Mouse (Mus musculus) megakaryocyte, adult 5-6 weeks (primary cell): ENCODE data around the gene Dgat2. TPM values are rescaled to one million over a fixed set of nuclear protein-coding genes. Genes with fewer than 3 reads are reported as not detected.
A peak's percentile ranks its signal among the peaks of the same experiment; 100 is the strongest.

Experiments used
- ATAC-seq: 2 replicates; pipeline ENCODE4 v1.8.0; 2016; ENCODE audit warnings: mild to moderate bottlenecking, inconsistent platforms; ENCODE audit not compliant: poor library complexity, severe bottlenecking
- total RNA-seq, 2 experiments: library from RNA; stranded (forward) in 1 of 2; stranded (reverse) in 1 of 2; fragments of 153-499, 151-499 nt in 1 of 2; fragments of 221-1000, 200-1000 nt in 1 of 2; gene quantifications; 2 replicates each; pipeline versions ENCODE4 v1.2.3 to v1.2.4; 2015 to 2017

Dgat2 gene
- total RNA-seq, 2 experiments from 2014 or later: 9.1 to 10.8 TPM

DNA sequence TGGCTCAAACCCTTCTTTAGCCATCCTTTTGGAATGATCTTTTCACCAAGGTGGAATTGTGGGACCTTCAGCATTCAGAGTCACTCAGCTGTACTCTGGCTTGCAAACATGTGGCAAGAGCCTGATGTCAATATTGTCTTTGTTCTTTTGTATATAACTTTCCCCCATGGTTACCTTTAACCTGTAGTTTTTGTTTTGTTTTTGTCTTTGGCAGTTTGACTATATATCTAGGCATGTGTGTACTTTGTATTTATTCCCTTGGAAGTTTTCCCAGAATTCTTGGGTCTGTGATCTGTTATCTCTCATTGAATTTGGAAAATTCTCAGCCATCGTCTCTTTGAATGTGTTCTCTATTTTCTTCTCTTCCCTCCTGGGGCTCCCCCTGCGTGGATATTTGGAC is 12.0 kb upstream of the Dgat2 start:
- ATAC-seq: no peak

DNA sequence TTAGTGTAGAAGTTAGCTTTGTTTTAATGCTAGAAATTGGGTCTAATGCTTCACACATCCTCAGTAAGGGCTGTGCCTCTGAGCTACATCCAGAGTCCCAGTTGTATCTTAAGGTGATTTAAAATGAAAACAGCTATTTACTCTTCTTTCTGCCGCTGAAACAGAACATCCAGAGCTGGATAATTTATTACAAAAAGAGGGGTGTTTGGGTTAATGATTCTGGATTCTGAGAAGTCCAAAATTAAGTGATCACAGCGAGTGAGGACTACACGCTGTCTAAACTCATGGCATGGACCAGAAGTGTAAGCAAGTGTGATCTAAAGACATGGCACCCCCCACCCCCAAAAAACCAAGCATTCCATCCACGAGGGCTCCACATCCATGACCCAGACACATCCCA is 11.4 kb upstream of the Dgat2 start:
- no peak for ATAC-seq

DNA sequence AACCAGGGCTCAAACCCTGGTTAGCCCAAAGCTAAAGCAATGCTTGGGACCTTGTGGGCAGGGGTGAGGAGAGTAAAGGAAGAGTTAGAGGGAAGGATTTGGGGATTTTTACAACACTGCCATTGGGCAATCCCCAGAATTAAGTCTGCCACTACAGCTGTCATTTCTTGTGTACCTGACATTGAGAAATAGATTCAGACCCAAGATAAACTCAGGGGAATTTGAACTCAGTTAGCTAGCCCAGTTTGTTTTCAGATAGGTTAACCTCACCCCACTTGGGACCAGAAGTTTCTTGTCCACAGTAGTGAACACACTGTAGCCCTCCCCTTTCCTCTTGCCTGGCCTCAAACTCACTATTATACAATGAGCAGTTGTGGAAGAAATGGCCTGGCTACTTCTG is 8.9 kb upstream of the Dgat2 start:
- ATAC-seq: no peak

DNA sequence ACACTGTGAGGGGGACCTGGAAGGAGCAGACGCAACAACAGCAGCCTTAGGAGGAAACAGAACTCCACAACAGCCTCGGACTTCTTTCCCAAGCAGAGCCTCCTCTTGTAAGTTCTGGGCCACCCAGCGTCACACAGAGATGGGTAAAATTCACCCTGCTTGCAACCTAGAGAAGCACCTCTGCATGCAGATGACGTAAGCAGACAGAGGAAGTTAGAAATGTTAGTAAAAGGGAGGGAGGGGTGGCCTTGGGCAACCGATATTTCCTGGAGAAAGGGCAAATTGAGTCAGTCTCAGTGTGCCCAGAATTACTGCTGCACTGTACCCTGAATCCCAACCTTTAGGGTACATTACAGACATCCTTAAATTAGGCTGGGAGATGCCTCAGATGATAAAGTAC is 7.4 kb upstream of the Dgat2 start:
- peak; percentile 88 for ATAC-seq

DNA sequence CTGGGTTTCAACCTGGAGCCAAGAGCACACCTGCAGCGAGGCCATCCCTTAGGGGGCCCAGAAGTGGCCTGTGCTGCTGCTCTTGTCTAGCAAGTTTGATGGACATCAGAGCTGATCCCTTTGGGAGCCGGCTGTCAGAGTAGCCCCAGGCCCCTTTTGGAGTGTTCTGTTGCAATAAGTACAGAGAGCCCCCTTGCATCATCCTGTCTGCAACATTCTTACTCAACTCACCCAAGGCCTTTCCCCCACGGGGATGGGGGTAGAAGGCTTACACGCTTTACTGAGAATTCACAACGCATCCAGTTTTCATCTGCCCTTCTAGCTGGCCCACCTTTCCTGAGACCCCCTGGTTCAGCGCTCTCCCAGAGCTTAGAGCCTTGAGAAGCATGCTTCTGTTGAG is 6.1 kb upstream of the Dgat2 start:
- ATAC-seq: peak; percentile 44

DNA sequence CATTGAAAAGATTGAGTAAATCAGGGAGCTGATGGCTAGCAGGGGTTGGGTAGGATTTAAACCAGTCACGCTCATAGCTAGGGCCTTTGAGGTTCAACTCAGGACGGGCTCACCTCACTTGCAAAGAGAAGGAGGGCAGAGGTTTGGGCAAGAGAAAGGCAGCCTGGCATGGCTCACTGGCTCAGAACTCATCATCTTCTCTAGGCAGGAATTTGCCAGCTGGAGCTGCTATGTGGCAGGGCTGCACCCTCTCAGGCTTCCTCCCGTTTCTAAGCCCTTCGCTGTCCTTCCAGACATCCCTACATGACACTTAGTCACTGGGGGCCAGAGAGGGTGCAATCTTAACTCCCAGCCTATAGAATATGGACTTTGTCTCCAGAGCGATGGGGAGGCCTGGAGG is 4.9 kb upstream of the Dgat2 start:
- no peak for ATAC-seq

DNA sequence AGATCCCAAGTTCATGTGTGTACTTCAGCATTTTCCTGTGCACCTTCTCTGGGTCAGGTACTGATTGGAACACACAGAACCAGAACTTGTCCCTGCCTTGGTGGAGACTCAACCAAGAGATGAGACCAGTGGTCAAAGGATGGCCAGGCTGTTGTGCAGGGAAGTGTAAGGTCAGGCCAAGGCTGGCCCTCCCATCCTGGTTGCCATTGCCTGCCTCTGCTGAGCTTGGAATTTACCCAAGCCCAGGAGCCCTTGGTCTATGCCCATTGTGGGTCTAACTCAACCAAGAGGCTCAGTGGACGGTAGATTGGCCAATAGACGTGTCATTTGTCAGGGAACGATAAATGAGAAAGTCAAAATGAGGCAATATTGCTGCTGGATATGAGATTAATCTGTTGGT is 2.9 kb upstream of the Dgat2 start:
- ATAC-seq: no peak

DNA sequence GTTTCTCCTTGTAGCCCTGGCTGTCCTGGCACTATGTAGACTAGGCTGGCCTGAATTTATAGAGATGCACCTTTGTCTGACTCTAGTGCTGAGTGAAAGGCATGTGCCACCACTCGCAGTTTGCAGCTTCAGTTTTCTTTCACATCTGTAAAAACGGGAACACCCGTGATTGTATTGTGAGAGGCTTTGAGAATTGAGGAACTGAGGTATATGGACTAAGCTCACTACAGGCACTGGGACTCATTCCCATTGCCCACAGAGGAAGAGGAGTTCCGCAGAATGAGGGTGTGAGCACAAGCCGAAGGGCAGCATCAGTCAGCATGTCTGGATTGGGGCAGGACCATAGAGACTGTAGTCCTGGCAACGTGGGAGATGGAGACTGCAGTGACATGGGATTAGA is 1.2 kb upstream of the Dgat2 start:
- ATAC-seq: peak; percentile 65

DNA sequence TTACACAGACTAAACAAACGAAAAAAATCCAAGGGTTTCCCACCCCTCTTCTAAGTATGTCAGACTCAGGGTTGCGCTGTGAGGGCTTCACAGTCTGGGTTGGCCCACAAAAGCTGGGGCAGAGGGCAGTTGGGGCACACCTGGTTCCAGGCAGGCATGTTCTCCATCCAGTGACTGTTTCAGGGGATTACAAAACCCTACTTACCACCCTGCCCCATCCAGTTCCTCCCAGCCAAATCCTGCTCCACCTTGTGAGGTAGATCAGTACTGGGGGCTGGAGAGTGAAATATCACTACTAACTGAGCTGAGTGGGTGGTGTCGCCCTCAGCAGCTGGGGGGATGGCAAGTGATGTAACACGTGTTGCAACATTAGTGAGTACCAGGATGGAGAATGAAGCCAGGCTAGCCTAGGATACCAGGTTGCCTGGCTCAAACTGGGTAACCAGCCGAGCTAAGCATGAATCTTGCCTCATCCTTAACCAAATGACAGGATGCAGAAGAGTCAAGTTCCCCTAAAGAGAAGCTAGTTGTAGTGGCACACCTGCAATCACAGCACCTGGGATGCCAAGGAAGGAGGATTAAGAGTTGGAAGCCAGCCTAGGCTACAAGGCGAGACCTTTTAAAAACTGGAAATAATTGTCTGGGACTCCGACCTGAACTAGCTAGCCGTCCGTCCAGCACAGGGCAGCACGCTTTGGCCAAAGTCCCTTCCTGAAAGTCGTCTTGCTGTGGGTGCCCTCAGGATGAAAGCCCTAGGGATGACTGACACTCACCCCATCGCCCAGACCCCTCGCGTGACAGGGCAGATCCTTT is 694 bp downstream of the Dgat2 start:
- peak; percentile 33 for ATAC-seq

DNA sequence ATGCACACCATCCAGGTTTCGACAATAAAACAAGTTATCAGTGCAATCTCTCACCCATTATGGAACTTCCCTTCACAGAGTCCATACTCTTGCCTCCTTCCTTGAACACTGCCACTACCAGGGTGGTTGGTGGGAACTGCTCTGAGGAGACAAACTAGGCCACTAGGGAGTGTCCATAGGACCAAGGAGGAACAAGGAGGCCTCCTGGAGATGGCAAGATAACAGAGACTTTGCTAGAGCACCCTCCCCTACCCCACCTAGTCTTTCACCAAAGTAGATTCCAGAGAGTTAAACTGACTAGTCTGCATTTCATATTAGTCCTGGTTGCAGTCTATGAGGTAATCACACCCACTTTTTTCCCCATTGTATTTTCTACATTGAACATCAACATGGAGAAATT is 2.4 kb downstream of the Dgat2 start:
- ATAC-seq: no peak

DNA sequence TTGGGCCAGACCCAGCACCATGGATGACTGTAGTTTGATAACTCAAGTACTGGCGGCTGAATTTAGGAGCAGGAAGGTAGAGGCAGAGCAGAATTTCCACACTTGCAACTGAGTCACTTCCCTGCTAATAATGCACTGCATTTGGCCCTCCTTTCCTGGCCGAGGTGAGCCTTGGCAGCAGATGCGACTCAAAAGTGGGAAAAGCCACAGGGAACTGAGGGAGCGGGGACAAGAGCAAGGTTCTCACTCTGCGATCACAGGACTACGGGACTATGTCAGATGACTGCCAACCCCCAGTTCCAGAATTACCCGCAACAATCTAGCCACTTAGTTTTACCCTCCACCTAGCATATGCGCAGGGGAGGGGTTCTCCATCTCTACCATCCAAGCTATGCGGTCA is 3.2 kb downstream of the Dgat2 start:
- ATAC-seq: no peak

DNA sequence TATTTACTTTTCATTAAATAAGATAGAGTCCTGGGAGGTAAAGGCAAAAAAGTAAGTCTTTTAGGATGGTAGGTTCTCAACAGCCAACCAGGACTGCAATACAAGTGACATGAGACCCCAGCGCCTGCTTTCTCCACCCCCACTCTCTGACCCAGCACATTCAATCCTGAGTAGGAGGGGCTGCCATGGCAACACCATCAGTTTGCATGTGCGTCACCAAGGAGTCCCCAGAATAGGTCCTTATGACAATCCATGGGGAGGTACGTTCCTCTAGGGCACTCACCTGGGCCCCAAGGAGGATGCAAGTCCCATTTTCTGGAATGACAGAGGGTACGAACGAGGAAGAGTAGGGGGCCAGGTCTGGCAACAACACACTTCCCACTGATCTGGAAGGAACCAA is 5.1 kb downstream of the Dgat2 start:
- ATAC-seq: no peak

DNA sequence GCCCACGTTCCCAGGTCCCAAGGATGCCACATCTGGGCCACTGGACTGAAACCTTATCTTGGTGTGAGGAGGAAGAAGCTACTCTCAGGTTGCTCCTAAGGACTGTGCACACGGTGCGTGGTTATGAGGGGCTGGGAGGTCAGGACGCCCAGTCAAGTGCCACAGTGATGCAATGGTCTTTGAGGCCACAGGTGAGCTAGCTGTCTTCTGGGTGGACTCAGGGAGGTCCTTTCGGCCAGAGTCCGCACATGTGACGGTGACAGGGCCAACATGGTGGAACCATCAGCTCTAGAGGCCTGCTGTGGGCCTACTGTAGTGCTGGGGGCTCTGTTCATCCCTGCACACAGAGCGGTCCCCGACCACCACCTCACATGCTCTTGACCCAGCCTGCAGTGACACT is 6.9 kb downstream of the Dgat2 start:
- no peak for ATAC-seq

DNA sequence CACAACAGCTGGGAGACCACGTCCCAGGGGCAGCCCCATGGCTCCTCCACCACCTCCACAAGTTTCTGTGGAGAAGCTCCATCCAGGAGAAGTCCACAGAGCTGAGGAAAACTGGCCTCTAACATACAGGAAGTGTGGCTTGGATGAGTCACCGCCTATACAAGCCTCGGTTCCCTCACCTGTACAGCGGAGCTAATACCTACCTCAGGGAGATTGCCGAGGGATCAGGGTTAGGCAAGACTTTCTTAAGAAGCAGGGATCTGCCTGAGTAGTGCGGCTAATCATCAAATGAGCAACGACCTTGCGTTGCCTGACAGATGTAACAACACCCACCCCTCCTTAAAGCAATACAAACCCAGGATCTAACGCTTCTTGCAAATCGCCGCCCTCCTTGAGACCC is 7.4 kb downstream of the Dgat2 start:
- no peak for ATAC-seq

DNA sequence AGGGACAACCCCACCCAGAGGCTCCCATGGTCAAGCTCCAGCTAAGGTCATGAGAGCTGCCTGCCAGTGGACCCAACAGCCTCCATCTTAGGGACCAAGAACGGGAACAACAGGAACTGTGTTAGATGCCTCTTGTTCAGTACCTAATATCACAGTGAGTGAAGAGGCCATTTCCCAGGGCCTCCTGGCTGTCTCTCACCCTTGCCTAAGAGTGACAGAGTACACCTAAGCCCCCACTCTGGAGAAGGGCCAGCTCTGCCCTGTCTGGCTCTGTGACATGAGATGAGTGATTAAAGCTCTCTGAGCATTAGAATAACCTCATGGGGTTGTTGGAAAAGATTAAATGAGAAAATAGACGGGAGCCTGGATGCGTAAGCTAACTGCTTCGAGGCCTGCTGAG is 8.5 kb downstream of the Dgat2 start:
- ATAC-seq: no peak

DNA sequence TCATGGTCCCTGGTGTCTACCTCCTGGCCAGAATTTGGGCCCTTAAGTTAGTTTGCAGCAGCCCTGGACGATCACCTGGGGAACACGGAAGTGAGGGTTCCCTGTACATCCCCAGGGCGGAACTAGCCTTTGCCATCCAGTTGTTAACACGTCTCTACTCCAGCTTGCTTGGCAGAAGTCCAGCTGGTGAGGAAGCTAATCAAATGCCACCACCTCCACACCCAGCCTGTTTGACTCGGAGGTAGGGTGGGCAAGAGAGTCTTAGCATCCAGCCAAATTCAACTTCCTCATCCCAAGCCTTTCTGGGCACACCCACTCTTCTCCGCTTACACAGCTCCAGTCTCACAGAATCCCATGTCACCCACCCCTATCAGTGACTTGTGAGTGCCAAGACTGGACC is 9.6 kb downstream of the Dgat2 start:
- ATAC-seq: peak; percentile 75

DNA sequence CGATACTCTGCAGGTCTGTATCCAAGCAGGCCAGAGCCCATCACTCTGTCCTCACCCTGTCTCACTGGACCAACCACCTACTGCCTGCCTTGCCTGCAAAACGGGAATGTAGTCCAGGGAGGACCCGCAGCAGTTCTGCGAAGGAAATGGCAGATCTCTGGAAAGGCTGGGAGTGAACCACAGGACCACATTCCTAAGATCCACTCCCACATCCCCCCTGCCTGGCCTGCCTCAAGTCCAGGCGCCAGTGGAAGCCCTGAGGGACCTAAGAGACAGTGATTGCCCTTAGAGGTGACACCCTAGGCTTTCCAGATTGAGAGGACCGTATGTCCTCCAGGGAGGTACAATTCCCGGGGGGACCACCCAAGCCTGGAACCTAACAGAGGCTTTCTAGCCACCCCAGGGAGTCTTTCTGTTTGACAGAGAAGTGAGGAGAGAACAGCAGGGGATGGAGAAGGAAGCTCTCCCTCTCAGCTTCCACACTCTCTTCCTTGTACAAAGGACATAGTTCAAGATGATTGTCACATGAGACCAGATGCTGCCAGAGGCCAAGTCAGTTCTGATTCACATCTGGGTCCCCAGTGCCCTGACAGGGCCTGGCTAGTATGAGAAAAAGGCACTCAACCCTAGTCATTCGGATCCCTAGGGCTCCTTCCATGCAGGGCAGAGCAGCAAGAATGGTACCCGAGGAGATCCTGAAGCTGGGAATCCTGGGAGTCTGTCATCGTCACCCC is 10.6 kb downstream of the Dgat2 start:
- ATAC-seq: no peak

DNA sequence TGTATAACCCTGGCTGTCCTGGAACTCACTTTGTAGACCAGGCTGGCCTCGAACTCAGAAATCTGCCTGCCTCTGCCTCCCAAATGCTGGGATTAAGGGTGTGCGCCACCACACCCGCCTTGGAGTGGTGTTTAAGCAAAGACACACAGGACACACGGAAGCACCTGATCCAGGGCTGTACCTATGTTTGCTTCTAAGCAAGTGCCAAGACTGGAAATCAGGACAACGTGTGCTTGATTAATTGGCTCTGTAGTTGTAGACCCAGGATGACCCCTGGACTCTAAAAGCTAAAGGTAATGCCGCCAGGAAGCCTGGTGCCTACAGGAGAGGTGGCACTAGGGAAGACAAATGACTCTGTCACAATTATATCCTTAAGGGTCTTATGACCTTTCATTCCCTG is 12.0 kb downstream of the Dgat2 start:
- ATAC-seq: no peak

DNA sequence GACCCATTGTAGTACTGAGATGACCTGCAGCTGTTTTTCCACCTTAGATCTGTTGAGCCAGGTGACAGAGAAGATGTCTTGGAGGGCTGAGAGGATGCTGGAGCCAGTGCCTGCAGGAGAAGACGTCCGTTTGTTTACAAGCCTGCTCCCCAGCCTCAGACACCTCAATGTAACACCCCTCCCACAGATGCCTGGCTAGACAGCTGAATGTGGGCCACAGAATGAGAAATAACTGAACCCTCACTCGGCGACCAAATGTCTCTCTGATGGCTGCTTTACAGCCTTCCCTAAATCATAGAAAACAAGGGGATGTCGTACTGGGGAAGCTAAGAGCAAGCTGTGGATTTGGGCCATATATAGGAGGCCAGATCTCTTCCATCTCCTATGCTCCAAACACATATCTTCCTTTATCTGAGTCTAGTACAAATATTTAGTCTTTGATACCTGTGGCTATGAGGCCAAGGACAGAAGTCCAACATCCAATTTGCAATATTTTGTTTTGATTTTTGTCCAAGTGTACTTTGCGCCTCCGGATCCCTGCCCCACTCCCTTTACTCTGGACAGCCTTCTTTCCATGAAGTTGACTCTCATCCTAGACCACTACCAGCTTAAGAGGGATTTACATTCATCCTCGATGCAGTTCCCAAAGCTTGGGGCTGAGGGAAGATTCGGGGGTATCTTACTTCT is 12.7 kb downstream of the Dgat2 start:
- ATAC-seq: no peak

DNA sequence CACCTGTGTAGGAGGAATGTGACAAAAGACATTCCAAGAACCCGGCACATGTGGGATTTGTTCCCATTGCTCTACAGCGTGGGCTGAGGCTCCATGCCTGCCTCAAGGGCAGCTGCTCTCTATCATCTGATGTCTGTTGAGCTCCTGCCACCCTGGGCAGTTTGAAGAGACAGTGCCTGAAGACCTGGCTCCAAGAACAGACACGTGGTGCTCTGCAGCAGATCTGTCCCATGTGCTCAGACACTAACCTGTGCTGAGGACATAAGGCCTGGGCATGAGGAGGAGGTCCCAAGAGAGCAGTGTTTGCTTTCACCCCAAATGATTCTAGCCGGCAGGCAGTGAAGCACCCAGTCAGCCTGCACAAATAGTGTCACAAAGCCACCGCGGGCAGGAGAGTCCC is 13.8 kb downstream of the Dgat2 start:
- ATAC-seq: no peak

DNA sequence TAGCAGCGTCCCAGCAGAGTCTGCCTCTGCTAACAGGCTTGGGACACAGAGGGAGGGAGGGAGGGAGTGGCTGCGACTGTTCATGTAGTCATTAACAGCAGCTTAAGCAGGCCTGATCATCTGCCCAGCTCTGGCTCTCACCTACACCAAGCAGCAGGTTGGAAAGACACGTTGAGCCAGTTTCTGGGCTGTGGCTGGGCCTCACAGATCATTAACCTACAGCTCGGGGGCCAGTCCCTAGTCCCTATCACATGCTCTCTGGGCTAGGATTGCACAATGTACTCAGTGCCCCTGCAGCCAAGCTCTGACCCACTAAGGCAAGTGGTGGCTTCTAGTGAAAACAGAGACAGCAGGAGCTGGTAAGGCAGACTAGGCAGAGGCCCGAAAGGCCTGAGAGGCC is 14.6 kb downstream of the Dgat2 start:
- ATAC-seq: no peak

DNA sequence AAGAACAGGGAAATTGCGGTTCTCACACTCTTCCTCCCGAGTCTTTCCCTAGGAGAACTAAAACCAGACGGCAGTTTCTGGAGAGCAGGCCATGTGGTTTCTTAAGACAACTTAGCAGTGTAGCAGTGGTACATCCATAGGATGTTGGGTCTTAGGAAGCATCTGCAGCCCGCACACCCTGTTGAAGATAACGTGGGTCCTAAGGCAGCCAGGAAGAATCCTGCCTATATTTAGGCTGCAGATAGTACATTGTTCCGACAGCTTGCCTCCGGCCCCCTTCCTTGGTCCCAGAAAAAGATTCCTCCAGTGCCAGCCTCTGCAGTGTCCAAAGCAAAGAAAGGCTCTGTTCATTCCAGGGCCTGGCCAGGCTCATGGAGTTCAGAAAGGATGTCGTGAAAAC is 16.4 kb downstream of the Dgat2 start:
- ATAC-seq: no peak
